In the genomic region with DNA sequence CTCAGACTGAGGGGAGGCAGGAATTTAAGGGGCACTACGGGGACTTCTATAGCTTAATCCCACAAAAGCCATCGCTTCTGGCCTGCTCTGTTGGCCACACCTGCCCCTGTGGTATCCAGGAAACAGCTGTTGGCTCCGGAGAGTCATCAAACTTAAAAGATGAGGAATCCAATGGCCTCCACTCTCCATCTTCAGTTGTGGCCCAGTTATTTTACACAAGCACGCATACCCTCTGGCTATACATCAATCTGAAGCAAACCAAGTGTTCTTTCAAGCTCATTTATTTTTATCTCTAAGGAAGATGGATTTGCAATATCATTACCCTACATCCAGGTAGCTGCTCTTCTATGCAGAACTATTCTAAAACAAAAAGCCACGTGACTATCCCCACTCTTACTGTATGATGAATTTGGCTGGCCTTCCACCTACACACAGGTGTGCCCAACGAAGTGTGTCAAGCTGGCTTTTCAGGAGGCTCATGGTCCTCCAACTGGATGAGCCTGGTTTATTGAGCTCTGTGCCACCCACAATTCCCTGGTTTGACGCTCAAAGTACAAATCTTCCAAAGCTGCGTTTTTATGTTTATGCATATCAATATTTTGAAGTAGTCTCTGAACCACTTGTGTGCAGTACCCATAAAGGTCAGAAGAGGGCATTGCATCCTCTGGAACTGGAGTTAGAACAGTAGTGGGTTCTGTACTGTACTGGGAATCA, we compare ENCODE assay signal across 9 mouse cellular contexts. TPM values are rescaled to one million over a fixed set of nuclear protein-coding genes. Genes with fewer than 3 reads are reported as not detected.
DNase-seq lines count a peak whose midpoint lies in the region; ATAC-seq lines count a peak whose summit lies in the region.
"Had no signal": no experiment of that assay in that cellular context is flagged by ENCODE, and none has a peak within 500 bp of the region (broad histone marks: within the 10 kb centered on the region; RNA-seq: fewer than 3 reads in every experiment).

No protein-coding gene starts in this region.

- H3K36me3 ChIP-seq in forebrain, embryonic 15.5 days, result peaks cover 55% of the 10 kb centered on the region
- H3K36me3 ChIP-seq in kidney, embryonic 14.5 days (ENCODE audit: control insufficient read depth, insufficient read depth, low read length), result peaks cover 58% of the 10 kb centered on the region
- peaks cover 54% of the 10 kb centered on the region for H3K36me3 ChIP-seq in stomach, embryonic 14.5 days (ENCODE audit: control insufficient read depth, insufficient read depth, low read length)

- peak overlapping the region; percentile 86 for H3K4me3 ChIP-seq in forebrain, embryonic 15.5 days
- peak overlapping the region; percentile 94 for H3K4me3 ChIP-seq in kidney, embryonic 14.5 days (ENCODE audit: low read length)
- H3K4me3 ChIP-seq in stomach, embryonic 14.5 days (ENCODE audit: low read depth, low read length), result peak overlapping the region; percentile 91

- ATAC-seq in forebrain, embryonic 15.5 days (replicated peaks), result no peak; the same call in 1 of the 2 replicates
- no peak for ATAC-seq in kidney, embryonic 14.5 days (ENCODE audit: low FRiP score, low TSS enrichment)
- no peak for ATAC-seq in stomach, embryonic 14.5 days (ENCODE audit: insufficient number of reproducible peaks, insufficient read depth, low FRiP score, low read depth)

- DNase-seq in adrenal gland, adult 2 months, result peak; percentile 30
- DNase-seq in adrenal gland, postnatal 25 days, result no peak
- DNase-seq in R1 (ENCODE audit: low read depth, low spot score), result peak; percentile 69
- DNase-seq in lung, postnatal 36 days, result peak; percentile 84
- no peak for DNase-seq in right cerebral cortex, postnatal 36 days (ENCODE audit: low spot score in 2 of 2)

- no peaks in the 10 kb centered on the region for H3K9me3 ChIP-seq in forebrain, embryonic 15.5 days
- no peaks in the 10 kb centered on the region; the same call in 1 of the 2 replicates for H3K9me3 ChIP-seq in kidney, embryonic 14.5 days (ENCODE audit: control insufficient read depth, low read length)
- 0 out of 2 replicates have a peak, but pooled peaks cover 3% of the 10 kb centered on the region for H3K9me3 ChIP-seq in stomach, embryonic 14.5 days (ENCODE audit: control insufficient read depth, low read depth, low read length)

- peak overlapping the region; percentile 84 for H3K9ac ChIP-seq in forebrain, embryonic 15.5 days (replicated peaks)
- H3K9ac ChIP-seq in kidney, embryonic 14.5 days (ENCODE audit: low read depth, low read length), result peak overlapping the region; percentile 98; the same call in 1 of the 2 replicates
- H3K9ac ChIP-seq in stomach, embryonic 14.5 days (replicated peaks; ENCODE audit: low read depth, low read length), result peak overlapping the region; percentile 96

- 74% methylated on average over 8 of the region's 8 CpGs for WGBS in forebrain, embryonic 15.5 days
- 79% methylated on average over 8 of the region's 8 CpGs for WGBS in kidney, embryonic 14.5 days
- 62% methylated on average over 8 of the region's 8 CpGs for WGBS in stomach, embryonic 14.5 days

- H3K4me1 ChIP-seq in forebrain, embryonic 15.5 days, result peaks cover 30% of the 10 kb centered on the region
- peaks cover 21% of the 10 kb centered on the region for H3K4me1 ChIP-seq in kidney, embryonic 14.5 days (ENCODE audit: control insufficient read depth, insufficient read depth, low read length)
- peaks cover 18% of the 10 kb centered on the region for H3K4me1 ChIP-seq in stomach, embryonic 14.5 days (ENCODE audit: control insufficient read depth, insufficient read depth, low read length)

- H3K27me3 ChIP-seq in forebrain, embryonic 15.5 days, result no peaks in the 10 kb centered on the region
- no peaks in the 10 kb centered on the region for H3K27me3 ChIP-seq in kidney, embryonic 14.5 days (ENCODE audit: control insufficient read depth, insufficient read depth, low read length)
- H3K27me3 ChIP-seq in stomach, embryonic 14.5 days (ENCODE audit: control insufficient read depth, insufficient read depth, low read length), result no peaks in the 10 kb centered on the region

- H3K4me2 ChIP-seq in forebrain, embryonic 15.5 days (replicated peaks), result peak overlapping the region; percentile 88
- peak overlapping the region; percentile 89 for H3K4me2 ChIP-seq in kidney, embryonic 14.5 days (replicated peaks; ENCODE audit: low read depth, low read length)
- H3K4me2 ChIP-seq in stomach, embryonic 14.5 days (replicated peaks; ENCODE audit: low read depth, low read length), result peak overlapping the region; percentile 95

- peak overlapping the region; percentile 96 for H3K27ac ChIP-seq in forebrain, embryonic 15.5 days (replicated peaks)
- H3K27ac ChIP-seq in kidney, embryonic 14.5 days (ENCODE audit: low read depth, low read length), result peak overlapping the region; percentile 95
- peak overlapping the region; percentile 94 for H3K27ac ChIP-seq in stomach, embryonic 14.5 days (ENCODE audit: low read length)

RNA-seq across cellular contexts. Expression of gene Arhgdia, which starts 1.0 kb away (rescaled TPM):
- 100 to 1,000 TPM; 355 to 386 TPM for total RNA-seq in adrenal gland, adult 2 months (2021)
- polyA plus RNA-seq in adrenal gland, adult 2 months (2012; rRNA removed), result 712 and 786 TPM in 2 replicates
- 333 and 334 TPM in 2 replicates for total RNA-seq in adrenal gland, postnatal 25 days (2021)
- polyA plus RNA-seq in forebrain, embryonic 15.5 days (2015; fragmentation: Nextera tagmentation; extraction: Ambion mirVana), result 464 TPM in 2 replicates
- polyA plus RNA-seq in kidney, embryonic 14.5 days (2014; fragmentation: Nextera tagmentation; extraction: Ambion mirVana), result 454 and 612 TPM in 2 replicates
- polyA plus RNA-seq in stomach, embryonic 14.5 days (2014; fragmentation: Nextera tagmentation; extraction: Ambion mirVana), result 575 and 578 TPM in 2 replicates

RNA-seq across cellular contexts. Expression of gene P4hb, which starts 9.4 kb away (rescaled TPM):
- total RNA-seq in adrenal gland, adult 2 months (2021), result 100 to 1,000 TPM; 462 to 524 TPM
- polyA plus RNA-seq in adrenal gland, adult 2 months (2012; rRNA removed), result 108 and 126 TPM in 2 replicates
- 407 and 486 TPM in 2 replicates for total RNA-seq in adrenal gland, postnatal 25 days (2021)
- 234 and 239 TPM in 2 replicates for polyA plus RNA-seq in forebrain, embryonic 15.5 days (2015; fragmentation: Nextera tagmentation; extraction: Ambion mirVana)
- 558 and 716 TPM in 2 replicates for polyA plus RNA-seq in kidney, embryonic 14.5 days (2014; fragmentation: Nextera tagmentation; extraction: Ambion mirVana)
- polyA plus RNA-seq in stomach, embryonic 14.5 days (2014; fragmentation: Nextera tagmentation; extraction: Ambion mirVana), result 768 and 850 TPM in 2 replicates

RNA-seq across cellular contexts. Expression of gene Alyref, which starts 15.7 kb away (rescaled TPM):
- total RNA-seq in adrenal gland, adult 2 months (2021), result 10 to 100 TPM; 85.5 to 97.9 TPM
- 10.3 and 12.6 TPM in 2 replicates for polyA plus RNA-seq in adrenal gland, adult 2 months (2012; rRNA removed)
- 101 and 105 TPM in 2 replicates for total RNA-seq in adrenal gland, postnatal 25 days (2021)
- polyA plus RNA-seq in forebrain, embryonic 15.5 days (2015; fragmentation: Nextera tagmentation; extraction: Ambion mirVana), result 372 and 388 TPM in 2 replicates
- 594 and 799 TPM in 2 replicates for polyA plus RNA-seq in kidney, embryonic 14.5 days (2014; fragmentation: Nextera tagmentation; extraction: Ambion mirVana)
- 314 and 411 TPM in 2 replicates for polyA plus RNA-seq in stomach, embryonic 14.5 days (2014; fragmentation: Nextera tagmentation; extraction: Ambion mirVana)

RNA-seq across cellular contexts. Expression of gene Anapc11, which starts 15.8 kb away (rescaled TPM):
- 10 to 100 TPM; 82.8 to 85.9 TPM for total RNA-seq in adrenal gland, adult 2 months (2021)
- 183 and 187 TPM in 2 replicates for polyA plus RNA-seq in adrenal gland, adult 2 months (2012; rRNA removed)
- total RNA-seq in adrenal gland, postnatal 25 days (2021), result 81.5 and 102 TPM in 2 replicates
- 199 and 205 TPM in 2 replicates for polyA plus RNA-seq in forebrain, embryonic 15.5 days (2015; fragmentation: Nextera tagmentation; extraction: Ambion mirVana)
- polyA plus RNA-seq in kidney, embryonic 14.5 days (2014; fragmentation: Nextera tagmentation; extraction: Ambion mirVana), result 212 and 242 TPM in 2 replicates
- polyA plus RNA-seq in stomach, embryonic 14.5 days (2014; fragmentation: Nextera tagmentation; extraction: Ambion mirVana), result 234 and 267 TPM in 2 replicates

RNA-seq across cellular contexts. Expression of gene Npb, which starts 25.9 kb away (rescaled TPM):
- under 1 TPM; 0.61 to 0.62 TPM for total RNA-seq in adrenal gland, adult 2 months (2021)
- 1.6 and 2.3 TPM in 2 replicates for polyA plus RNA-seq in adrenal gland, adult 2 months (2012; rRNA removed)
- 3.1 TPM in 1 of 2 replicates, not detected in the other for total RNA-seq in adrenal gland, postnatal 25 days (2021)
- polyA plus RNA-seq in forebrain, embryonic 15.5 days (2015; fragmentation: Nextera tagmentation; extraction: Ambion mirVana), result 0.51 and 0.65 TPM in 2 replicates
- 14.8 and 19.5 TPM in 2 replicates for polyA plus RNA-seq in kidney, embryonic 14.5 days (2014; fragmentation: Nextera tagmentation; extraction: Ambion mirVana)
- 13.0 and 13.7 TPM in 2 replicates for polyA plus RNA-seq in stomach, embryonic 14.5 days (2014; fragmentation: Nextera tagmentation; extraction: Ambion mirVana)
- polyA plus RNA-seq: C2C12 had no signal

Comparison
In these comparisons a context has a peak if more than half of its experiments do, and no peak if none do; other contexts are left out.
1. DNase-seq: peak in adrenal gland, adult 2 months (single experiment), R1 (single experiment) and lung, postnatal 36 days (single experiment); none in adrenal gland, postnatal 25 days (single experiment) and right cerebral cortex, postnatal 36 days (0 of 2).
2. RNA of gene Alyref, which starts 15.7 kb away (polyA plus RNA-seq): 594 to 799 TPM in kidney, embryonic 14.5 days, 372 to 388 TPM in forebrain, embryonic 15.5 days and 314 to 411 TPM in stomach, embryonic 14.5 days; 10.3 to 12.6 TPM in adrenal gland, adult 2 months; every median in the first group is over 10 times any median in the second.
3. Peak in every context shown above with its lines, with median percentiles within 50 percentile points of each other: H3K27ac ChIP-seq, H3K4me2 ChIP-seq, H3K4me3 ChIP-seq and H3K9ac ChIP-seq.